Mouse (Mus musculus): ENCODE measurements around the gene Prcc. TPM values are rescaled to one million over a fixed set of nuclear protein-coding genes. Genes with fewer than 3 reads are reported as not detected.

Gene Prcc
- polyA plus RNA-seq, 1 experiment from 2014 or later: 17.1 TPM

- H3K9me3 ChIP-seq: no peaks in the 10 kb centered on the region
- H3K4me2 ChIP-seq (replicated peaks): peak overlapping the region; percentile 85
- peaks cover 9% of the 10 kb centered on the region; the same call in 1 of the 2 replicates for H3K4me1 ChIP-seq
- peaks cover 61% of the 10 kb centered on the region for H3K36me3 ChIP-seq
- H3K4me3 ChIP-seq: peak overlapping the region; percentile 71; the same call in 1 of the 2 replicates
- ATAC-seq (ENCODE audit: low FRiP score, low read depth): no peak
- WGBS: 88% methylated on average over 1 of the region's 1 CpGs
- no peak overlapping the region for H3K9ac ChIP-seq
- H3K27me3 ChIP-seq: no peaks in the 10 kb centered on the region
- H3K27ac ChIP-seq: 0 out of 2 replicates have a peak overlapping the region, but pooled peaks have one; percentile 24
These were observed 33.1 kb upstream of the Prcc start for GRCm38 (mm10) chr3:87918551-87918950.

DNA sequence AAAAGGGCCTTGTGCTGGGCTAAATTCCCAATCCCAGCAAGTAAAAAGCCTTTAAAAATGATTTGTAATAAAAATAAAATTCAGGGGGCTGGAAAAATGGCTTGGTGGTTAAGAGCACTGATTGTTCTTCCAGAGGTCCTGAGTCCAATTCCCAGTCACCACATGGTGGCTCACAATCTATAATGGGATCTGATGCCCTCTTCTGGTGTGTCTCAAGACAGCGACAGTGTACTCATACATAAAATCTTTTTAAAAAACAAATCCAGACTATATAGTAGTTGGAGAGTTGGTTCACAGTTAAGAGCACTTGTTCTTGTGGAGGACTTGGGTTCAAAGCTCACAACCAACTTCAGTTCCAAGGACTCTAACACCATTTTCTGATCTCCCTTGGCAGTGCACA is 31.6 kb upstream of the Prcc start:
- H3K27ac ChIP-seq: no peak overlapping the region
- H3K4me1 ChIP-seq: peaks cover 9% of the 10 kb centered on the region; the same call in 1 of the 2 replicates
- H3K9me3 ChIP-seq: no peaks in the 10 kb centered on the region
- peaks cover 53% of the 10 kb centered on the region for H3K36me3 ChIP-seq
- no peak overlapping the region for H3K4me2 ChIP-seq (replicated peaks)
- no peak overlapping the region for H3K9ac ChIP-seq
- no peaks in the 10 kb centered on the region for H3K27me3 ChIP-seq
- no peak for ATAC-seq (ENCODE audit: low FRiP score, low read depth)
- H3K4me3 ChIP-seq: no peak overlapping the region
- 89% methylated on average over 1 of the region's 1 CpGs for WGBS

- no peak for ATAC-seq (ENCODE audit: low FRiP score, low read depth)
- no peak overlapping the region for H3K4me3 ChIP-seq
- H3K4me2 ChIP-seq (replicated peaks): no peak overlapping the region
- no peak overlapping the region for H3K9ac ChIP-seq
- 95% methylated on average over 10 of the region's 10 CpGs for WGBS
- no peaks in the 10 kb centered on the region for H3K27me3 ChIP-seq
- no peak overlapping the region for H3K27ac ChIP-seq
- peaks cover 50% of the 10 kb centered on the region for H3K36me3 ChIP-seq
- H3K9me3 ChIP-seq: no peaks in the 10 kb centered on the region
- peaks cover 30% of the 10 kb centered on the region for H3K4me1 ChIP-seq
These were observed 28.5 kb upstream of the Prcc start for GRCm38 (mm10) chr3:87913891-87914290.

DNA sequence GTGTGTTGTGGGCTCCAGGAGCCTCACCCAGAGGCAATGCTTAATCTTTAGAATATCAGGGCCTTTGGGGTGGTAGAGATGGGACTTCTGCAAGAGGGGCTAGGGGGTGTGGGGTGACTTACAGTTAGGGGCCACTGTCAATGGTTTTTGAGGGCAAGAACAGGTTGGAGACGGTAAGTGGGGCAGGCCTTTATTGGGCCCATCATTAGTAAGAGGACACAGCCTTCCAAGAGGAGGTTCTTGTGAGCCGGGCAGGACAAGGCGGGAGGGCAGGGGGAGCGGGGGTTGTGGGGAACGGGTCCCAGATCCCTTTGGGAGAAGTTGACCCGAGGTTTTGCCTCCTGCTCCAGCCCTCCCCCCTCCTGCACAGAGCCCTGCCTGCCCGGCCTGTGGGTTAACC is 28.1 kb upstream of the Prcc start:
- Histone ChIP-seq H3K4me3 (no peak overlapping the region), H3K4me1 (peaks cover 34% of the 10 kb centered on the region), H3K27ac (no peak overlapping the region), H3K4me2 (replicated peaks) (no peak overlapping the region), H3K9me3 (no peaks in the 10 kb centered on the region), H3K27me3 (no peaks in the 10 kb centered on the region), H3K9ac (no peak overlapping the region), H3K36me3 (peaks cover 50% of the 10 kb centered on the region)
- ATAC-seq (ENCODE audit: low FRiP score, low read depth): no peak
- 89% methylated on average over 7 of the region's 7 CpGs for WGBS

DNA sequence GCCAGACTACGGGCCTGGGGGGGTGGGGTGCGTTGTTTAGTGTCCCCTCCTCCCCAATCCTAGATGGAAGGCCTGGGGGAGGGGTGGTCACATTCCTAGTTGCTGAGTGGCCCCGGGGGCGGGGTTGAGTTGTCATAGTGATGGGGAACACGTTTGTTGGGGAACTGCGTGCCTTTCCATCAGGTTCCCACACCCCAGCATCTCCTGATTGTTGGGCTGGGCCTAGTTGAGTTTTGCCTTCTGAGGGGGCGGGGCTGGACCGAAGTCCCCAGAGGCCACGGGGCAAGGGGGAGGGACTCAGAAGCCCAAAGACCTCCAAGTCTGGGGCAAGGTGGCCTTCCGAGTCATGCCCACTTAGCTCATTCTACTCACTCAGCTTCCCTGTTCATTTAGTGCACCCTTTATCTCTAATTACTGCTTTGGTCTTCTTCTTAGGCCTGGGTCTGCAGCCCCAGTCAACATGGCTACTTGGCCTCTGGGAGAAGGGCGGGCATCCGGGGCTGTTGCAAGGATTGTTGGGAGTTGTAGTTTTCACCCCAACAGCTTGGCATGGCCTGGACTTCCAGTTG is 25.2 kb upstream of the Prcc start:
- peak overlapping the region; percentile 91 for H3K4me2 ChIP-seq (replicated peaks)
- H3K9ac ChIP-seq: peak overlapping the region; percentile 51
- ATAC-seq (ENCODE audit: low FRiP score, low read depth): peak; percentile 29; the same call in 1 of the 2 replicates
- peak overlapping the region; percentile 36 for H3K4me3 ChIP-seq
- H3K4me1 ChIP-seq: peaks cover 45% of the 10 kb centered on the region
- peaks cover 29% of the 10 kb centered on the region for H3K36me3 ChIP-seq
- peak overlapping the region; percentile 79 for H3K27ac ChIP-seq
- H3K9me3 ChIP-seq: no peaks in the 10 kb centered on the region
- H3K27me3 ChIP-seq: no peaks in the 10 kb centered on the region
- 10% methylated on average over 12 of the region's 12 CpGs for WGBS

DNA sequence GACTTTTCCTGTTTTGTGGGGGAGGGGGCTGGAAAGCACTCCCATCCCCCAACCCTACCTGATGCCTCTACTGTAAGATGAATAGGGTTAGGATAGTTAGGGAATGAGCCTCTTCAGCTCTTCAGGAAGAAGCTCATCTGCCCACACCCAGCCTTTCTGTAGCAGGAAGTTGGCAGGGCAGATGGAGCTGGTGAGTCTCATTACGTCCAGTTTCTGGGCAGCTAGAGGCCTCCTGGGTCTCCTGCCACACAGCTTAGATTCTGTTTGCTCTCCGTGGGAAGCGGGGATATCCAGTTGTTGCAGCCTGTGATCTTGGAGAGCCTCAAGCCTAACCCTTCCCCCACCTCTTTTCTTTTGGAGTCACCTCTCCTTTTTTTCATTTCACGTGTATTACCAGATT is 24.5 kb upstream of the Prcc start:
- Histone ChIP-seq H3K36me3 (peaks cover 21% of the 10 kb centered on the region), H3K27me3 (no peaks in the 10 kb centered on the region), H3K4me1 (peaks cover 45% of the 10 kb centered on the region), H3K4me3 (peak overlapping the region; percentile 36), H3K4me2 (replicated peaks) (peak overlapping the region; percentile 91), H3K27ac (peak overlapping the region; percentile 79), H3K9ac (peak overlapping the region; percentile 51), H3K9me3 (no peaks in the 10 kb centered on the region)
- no peak for ATAC-seq (ENCODE audit: low FRiP score, low read depth)
- 11% methylated on average over 4 of the region's 4 CpGs for WGBS

- peaks cover 16% of the 10 kb centered on the region for H3K36me3 ChIP-seq
- no peaks in the 10 kb centered on the region for H3K9me3 ChIP-seq
- no peaks in the 10 kb centered on the region for H3K27me3 ChIP-seq
- peak overlapping the region; percentile 98 for H3K27ac ChIP-seq
- H3K4me2 ChIP-seq (replicated peaks): peak overlapping the region; percentile 91
- peaks cover 45% of the 10 kb centered on the region for H3K4me1 ChIP-seq
- no peak for ATAC-seq (ENCODE audit: low FRiP score, low read depth)
- peak overlapping the region; percentile 36; the same call in 1 of the 2 replicates for H3K4me3 ChIP-seq
- no peak overlapping the region for H3K9ac ChIP-seq
- WGBS: 81% methylated on average over 2 of the region's 2 CpGs
These were observed 24.0 kb upstream of the Prcc start for GRCm38 (mm10) chr3:87909381-87909780.

GRCm38 (mm10) chr3:87907906-87908305 is 22.5 kb upstream of the Prcc start:
- H3K9ac ChIP-seq: peak overlapping the region; percentile 99
- H3K4me1 ChIP-seq: peaks cover 45% of the 10 kb centered on the region
- WGBS: 0% methylated on average over 1 of the region's 1 CpGs
- H3K4me3 ChIP-seq: peak overlapping the region; percentile 99
- no peaks in the 10 kb centered on the region for H3K9me3 ChIP-seq
- H3K27me3 ChIP-seq: no peaks in the 10 kb centered on the region
- no peak for ATAC-seq (ENCODE audit: low FRiP score, low read depth)
- peak overlapping the region; percentile 98 for H3K27ac ChIP-seq
- H3K4me2 ChIP-seq (replicated peaks): peak overlapping the region; percentile 91
- peaks cover 1% of the 10 kb centered on the region for H3K36me3 ChIP-seq

- peaks cover 45% of the 10 kb centered on the region for H3K4me1 ChIP-seq
- no peaks in the 10 kb centered on the region for H3K27me3 ChIP-seq
- peak overlapping the region; percentile 99 for H3K9ac ChIP-seq
- H3K4me3 ChIP-seq: peak overlapping the region; percentile 99
- H3K4me2 ChIP-seq (replicated peaks): peak overlapping the region; percentile 91
- WGBS: under 1% methylated on average over 27 of the region's 27 CpGs
- H3K36me3 ChIP-seq: no peaks in the 10 kb centered on the region
- H3K9me3 ChIP-seq: no peaks in the 10 kb centered on the region
- peak overlapping the region; percentile 98 for H3K27ac ChIP-seq
- ATAC-seq (ENCODE audit: low FRiP score, low read depth): no peak
These were observed 21.8 kb upstream of the Prcc start for GRCm38 (mm10) chr3:87906981-87907857.

DNA sequence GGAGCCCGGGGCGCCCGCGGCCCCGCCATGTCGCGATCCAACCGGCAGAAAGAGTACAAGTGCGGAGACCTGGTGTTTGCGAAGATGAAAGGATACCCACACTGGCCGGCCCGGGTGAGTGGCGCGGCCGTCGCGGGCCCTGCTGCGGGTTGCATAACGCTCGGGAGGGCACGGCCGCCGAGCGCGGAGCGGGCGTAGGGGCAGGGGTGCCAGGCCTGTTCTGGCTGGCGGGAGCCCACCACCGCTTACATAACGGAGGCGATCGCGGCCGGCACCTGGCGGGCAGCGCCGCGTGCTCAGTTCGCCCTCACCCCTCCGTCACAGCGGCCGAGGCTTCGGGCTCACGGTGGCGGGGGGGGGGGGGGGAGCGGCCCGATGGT is 21.2 kb upstream of the Prcc start:
- Histone ChIP-seq H3K27me3 (no peaks in the 10 kb centered on the region), H3K4me1 (peaks cover 42% of the 10 kb centered on the region), H3K36me3 (no peaks in the 10 kb centered on the region), H3K9me3 (no peaks in the 10 kb centered on the region), H3K4me2 (replicated peaks) (peak overlapping the region; percentile 91), H3K9ac (peak overlapping the region; percentile 99), H3K4me3 (peak overlapping the region; percentile 99), H3K27ac (peak overlapping the region; percentile 98)
- peak; percentile 1; the same call in 1 of the 2 replicates for ATAC-seq (ENCODE audit: low FRiP score, low read depth)
- under 1% methylated on average over 44 of the region's 47 CpGs for WGBS

DNA sequence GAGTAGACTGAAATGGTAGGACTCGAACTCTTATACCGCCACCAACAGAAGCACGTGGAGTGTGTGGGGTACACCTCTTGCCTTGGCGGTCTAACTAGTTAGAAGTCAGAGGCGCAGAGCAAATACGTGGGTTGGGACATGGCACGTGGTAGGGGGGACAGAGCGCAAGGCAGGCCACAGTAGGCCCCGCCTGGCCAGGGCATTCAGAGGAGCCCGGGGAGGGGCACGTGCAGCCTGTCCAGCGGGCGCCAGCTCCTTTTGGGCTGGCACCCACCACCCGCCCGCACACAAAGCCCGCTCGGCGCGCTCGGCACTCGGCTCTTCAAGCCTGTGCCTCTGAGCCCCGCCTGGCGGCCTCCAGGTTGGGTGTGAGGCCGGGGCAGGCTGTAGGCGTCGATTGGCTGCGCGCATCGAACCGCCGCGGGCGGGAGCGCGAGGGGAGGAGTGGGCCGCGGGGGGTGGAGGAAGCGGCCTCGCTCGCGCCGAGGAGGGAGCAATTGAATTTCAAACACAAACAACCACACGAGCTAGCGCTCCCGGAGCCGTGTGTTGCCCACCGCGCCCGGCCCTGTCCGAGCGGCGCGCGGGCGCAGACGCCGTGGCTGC is 20.6 kb upstream of the Prcc start, which contains the start of gene Hdgf:
Gene Hdgf, plus strand, starts transcription at position 442 of the 606 bp plus-strand sequence.
- Histone ChIP-seq H3K4me1 (peaks cover 36% of the 10 kb centered on the region), H3K27me3 (no peaks in the 10 kb centered on the region), H3K4me2 (replicated peaks) (peak within 1 kb of the TSS; percentile 91), H3K9me3 (no peaks in the 10 kb centered on the region), H3K36me3 (no peaks in the 10 kb centered on the region), H3K27ac (peak within 1 kb of the TSS; percentile 98), H3K4me3 (peak within 1 kb of the TSS; percentile 99), H3K9ac (peak within 1 kb of the TSS; percentile 99)
- under 1% methylated on average over 57 of the region's 57 CpGs for WGBS
- ATAC-seq (ENCODE audit: low FRiP score, low read depth): peak; percentile 94

- H3K9me3 ChIP-seq: no peaks in the 10 kb centered on the region
- peaks cover 15% of the 10 kb centered on the region for H3K4me1 ChIP-seq
- H3K4me2 ChIP-seq (replicated peaks): no peak overlapping the region
- no peaks in the 10 kb centered on the region for H3K36me3 ChIP-seq
- ATAC-seq (ENCODE audit: low FRiP score, low read depth): no peak
- H3K4me3 ChIP-seq: no peak overlapping the region
- WGBS: 29% methylated on average over 5 of the region's 5 CpGs
- H3K9ac ChIP-seq: no peak overlapping the region; the same call in 1 of the 2 replicates
- 0 out of 2 replicates have a peak overlapping the region, but pooled peaks have one; percentile 44 for H3K27ac ChIP-seq
- no peaks in the 10 kb centered on the region for H3K27me3 ChIP-seq
These were observed 18.4 kb upstream of the Prcc start for GRCm38 (mm10) chr3:87903821-87904220.
